Mouse (Mus musculus) c-Kit-positive CD71-positive TER-119-positive erythroid progenitor cells, embryonic 14.5 days (primary cell): ENCODE data around the gene Nrip1.
A peak's percentile ranks its signal among the peaks of the same experiment; 100 is the strongest.

Experiments used
- DNase-seq: peaks from one replicate; pipeline ENCODE4 v3.0.0-alpha.2; 2013; ENCODE audit warnings: low spot score

The Nrip1 gene

GRCm38 (mm10) chr16:76372045-76372940 lies 1.3 kb downstream of the Nrip1 start:
- DNase-seq: no peak

- peak; percentile 48 for DNase-seq
Measured at GRCm38 (mm10) chr16:76371614-76371917, 2.1 kb downstream of the Nrip1 start.

- peak; percentile 47 for DNase-seq
Measured at GRCm38 (mm10) chr16:76370716-76371613, 2.7 kb downstream of the Nrip1 start.

GRCm38 (mm10) chr16:76370041-76370715 lies 3.4 kb downstream of the Nrip1 start:
- peak; percentile 73 for DNase-seq

GRCm38 (mm10) chr16:76369236-76369635 lies 4.4 kb downstream of the Nrip1 start:
- no peak for DNase-seq

GRCm38 (mm10) chr16:76367261-76367908 lies 6.2 kb downstream of the Nrip1 start:
- no peak for DNase-seq

- DNase-seq: no peak
Measured at GRCm38 (mm10) chr16:76365790-76366406, 7.7 kb downstream of the Nrip1 start.

GRCm38 (mm10) chr16:76365237-76365636 lies 8.4 kb downstream of the Nrip1 start:
- no peak for DNase-seq

- DNase-seq: no peak
Measured at GRCm38 (mm10) chr16:76363641-76364040, 10.0 kb downstream of the Nrip1 start.

GRCm38 (mm10) chr16:76362982-76363381 lies 10.6 kb downstream of the Nrip1 start:
- no peak for DNase-seq

- no peak for DNase-seq
Measured at GRCm38 (mm10) chr16:76360441-76360840, 13.2 kb downstream of the Nrip1 start.

GRCm38 (mm10) chr16:76358757-76359156 lies 14.9 kb downstream of the Nrip1 start:
- no peak for DNase-seq

GRCm38 (mm10) chr16:76358128-76358748 lies 15.4 kb downstream of the Nrip1 start:
- DNase-seq: no peak

- DNase-seq: no peak
Measured at GRCm38 (mm10) chr16:76357155-76357554, 16.5 kb downstream of the Nrip1 start.

- no peak for DNase-seq
Measured at GRCm38 (mm10) chr16:76355947-76356550, 17.6 kb downstream of the Nrip1 start.

GRCm38 (mm10) chr16:76355267-76355666 lies 18.4 kb downstream of the Nrip1 start:
- DNase-seq: no peak

GRCm38 (mm10) chr16:76354841-76355240 lies 18.8 kb downstream of the Nrip1 start:
- DNase-seq: peak; percentile 63

- no peak for DNase-seq
Measured at GRCm38 (mm10) chr16:76354289-76354688, 19.3 kb downstream of the Nrip1 start.

GRCm38 (mm10) chr16:76350922-76351321 lies 22.7 kb downstream of the Nrip1 start:
- no peak for DNase-seq

- DNase-seq: no peak
Measured at GRCm38 (mm10) chr16:76349053-76349452, 24.6 kb downstream of the Nrip1 start.
